Mouse (Mus musculus): ENCODE measurements around the gene Aff3. TPM values are rescaled to one million over a fixed set of nuclear protein-coding genes. Genes with fewer than 3 reads are reported as not detected.

Gene Aff3
- polyA plus RNA-seq, 1 experiment, result 16.9 TPM

GRCm38 (mm10) chr1:38228806-38229205, 435.9 kb downstream of the Aff3 start:
- Histone ChIP-seq H3K4me3 (replicated peaks; ENCODE audit: extremely low read depth, low read depth, low read length) (no peak overlapping the region), H3K4me1 (ENCODE audit: control insufficient read depth, insufficient read depth, low read length) (no peaks in the 10 kb centered on the region)
- no peak for DNase-seq
- no peak for TF ChIP-seq CTCF (IDR thresholded peaks at IDR 0.05; ENCODE audit: insufficient read depth, low read length)
- TF ChIP-seq POLR2A (IDR thresholded peaks at IDR 0.05; ENCODE audit: borderline replicate concordance, extremely low read depth, low read depth, low read length), result no peak
- WGBS, result 88% methylated on average over 4 of the region's 4 CpGs

- TF ChIP-seq CTCF (IDR thresholded peaks at IDR 0.05; ENCODE audit: insufficient read depth, low read length) (no peak), POLR2A (IDR thresholded peaks at IDR 0.05; ENCODE audit: borderline replicate concordance, extremely low read depth, low read depth, low read length) (no peak)
- 98% methylated on average over 3 of the region's 3 CpGs for WGBS
- no peak for DNase-seq
- Histone ChIP-seq H3K4me3 (replicated peaks; ENCODE audit: extremely low read depth, low read depth, low read length) (no peak overlapping the region), H3K4me1 (ENCODE audit: control insufficient read depth, insufficient read depth, low read length) (0 out of 2 replicates have a peak, but pooled peaks cover 2% of the 10 kb centered on the region)
Measured at GRCm38 (mm10) chr1:38225166-38225565, 439.6 kb downstream of the Aff3 start.

GRCm38 (mm10) chr1:38222160-38222559, 442.6 kb downstream of the Aff3 start:
- no peak for TF ChIP-seq CTCF (IDR thresholded peaks at IDR 0.05; ENCODE audit: insufficient read depth, low read length)
- TF ChIP-seq POLR2A (IDR thresholded peaks at IDR 0.05; ENCODE audit: borderline replicate concordance, extremely low read depth, low read depth, low read length), result no peak
- no peak for DNase-seq
- H3K4me1 ChIP-seq (ENCODE audit: control insufficient read depth, insufficient read depth, low read length), result 0 out of 2 replicates have a peak, but pooled peaks cover 4% of the 10 kb centered on the region
- WGBS, result 76% methylated on average over 1 of the region's 1 CpGs
- H3K4me3 ChIP-seq (replicated peaks; ENCODE audit: extremely low read depth, low read depth, low read length), result no peak overlapping the region

- TF ChIP-seq CTCF (IDR thresholded peaks at IDR 0.05; ENCODE audit: insufficient read depth, low read length) (no peak), POLR2A (IDR thresholded peaks at IDR 0.05; ENCODE audit: borderline replicate concordance, extremely low read depth, low read depth, low read length) (no peak)
- 61% methylated on average over 8 of the region's 8 CpGs for WGBS
- H3K4me3 ChIP-seq (replicated peaks; ENCODE audit: extremely low read depth, low read depth, low read length), result no peak overlapping the region
- no peak for DNase-seq
- H3K4me1 ChIP-seq (ENCODE audit: control insufficient read depth, insufficient read depth, low read length), result 0 out of 2 replicates have a peak, but pooled peaks cover 4% of the 10 kb centered on the region
Measured at GRCm38 (mm10) chr1:38221431-38221830, 443.3 kb downstream of the Aff3 start.

- no peak for TF ChIP-seq CTCF (IDR thresholded peaks at IDR 0.05; ENCODE audit: insufficient read depth, low read length)
- no peak for TF ChIP-seq POLR2A (IDR thresholded peaks at IDR 0.05; ENCODE audit: borderline replicate concordance, extremely low read depth, low read depth, low read length)
- Histone ChIP-seq H3K4me3 (replicated peaks; ENCODE audit: extremely low read depth, low read depth, low read length) (peak overlapping the region; percentile 32), H3K4me1 (ENCODE audit: control insufficient read depth, insufficient read depth, low read length) (0 out of 2 replicates have a peak, but pooled peaks cover 4% of the 10 kb centered on the region)
- DNase-seq, result no peak
- 60% methylated on average over 31 of the region's 31 CpGs for WGBS
Measured at GRCm38 (mm10) chr1:38217912-38218795, 446.6 kb downstream of the Aff3 start.

GRCm38 (mm10) chr1:38217098-38217497, 447.7 kb downstream of the Aff3 start:
- Histone ChIP-seq H3K4me3 (replicated peaks; ENCODE audit: extremely low read depth, low read depth, low read length) (no peak overlapping the region), H3K4me1 (ENCODE audit: control insufficient read depth, insufficient read depth, low read length) (0 out of 2 replicates have a peak, but pooled peaks cover 4% of the 10 kb centered on the region)
- no peak for DNase-seq
- TF ChIP-seq CTCF (IDR thresholded peaks at IDR 0.05; ENCODE audit: insufficient read depth, low read length) (no peak), POLR2A (IDR thresholded peaks at IDR 0.05; ENCODE audit: borderline replicate concordance, extremely low read depth, low read depth, low read length) (no peak)
- WGBS, result 89% methylated on average over 5 of the region's 5 CpGs

- H3K4me3 ChIP-seq (replicated peaks; ENCODE audit: extremely low read depth, low read depth, low read length), result no peak overlapping the region
- no peak for TF ChIP-seq CTCF (IDR thresholded peaks at IDR 0.05; ENCODE audit: insufficient read depth, low read length)
- WGBS, result 58% methylated on average over 3 of the region's 3 CpGs
- DNase-seq, result no peak
- 0 out of 2 replicates have a peak, but pooled peaks cover 2% of the 10 kb centered on the region for H3K4me1 ChIP-seq (ENCODE audit: control insufficient read depth, insufficient read depth, low read length)
Measured at GRCm38 (mm10) chr1:38213377-38213776, 451.4 kb downstream of the Aff3 start.

GRCm38 (mm10) chr1:38212386-38212785, 452.4 kb downstream of the Aff3 start:
- Histone ChIP-seq H3K4me1 (ENCODE audit: control insufficient read depth, insufficient read depth, low read length) (no peaks in the 10 kb centered on the region), H3K4me3 (replicated peaks; ENCODE audit: extremely low read depth, low read depth, low read length) (no peak overlapping the region)
- no peak for TF ChIP-seq POLR2A (IDR thresholded peaks at IDR 0.05; ENCODE audit: borderline replicate concordance, extremely low read depth, low read depth, low read length)
- no peak for TF ChIP-seq CTCF (IDR thresholded peaks at IDR 0.05; ENCODE audit: insufficient read depth, low read length)
- no peak for DNase-seq
- 62% methylated on average over 5 of the region's 5 CpGs for WGBS

GRCm38 (mm10) chr1:38202475-38203183, 462.1 kb downstream of the Aff3 start:
- 76% methylated on average over 10 of the region's 10 CpGs for WGBS
- H3K4me1 ChIP-seq (ENCODE audit: control insufficient read depth, insufficient read depth, low read length), result no peaks in the 10 kb centered on the region
- no peak overlapping the region for H3K4me3 ChIP-seq (replicated peaks; ENCODE audit: extremely low read depth, low read depth, low read length)
- no peak for DNase-seq
- TF ChIP-seq CTCF (IDR thresholded peaks at IDR 0.05; ENCODE audit: insufficient read depth, low read length) (no peak), POLR2A (IDR thresholded peaks at IDR 0.05; ENCODE audit: borderline replicate concordance, extremely low read depth, low read depth, low read length) (no peak)

All from lung, adult 2 months (tissue).